Mouse (Mus musculus) kidney, postnatal 14 days (tissue): ENCODE measurements around the gene Eng.

Experiments used
- DNase-seq: peaks from one replicate; pipeline ENCODE4 v3.0.0; 2022; ENCODE audit warnings: mixed read lengths

Eng gene

GRCm38 (mm10) chr2:32646379-32647056 is at the start of gene Eng:
Eng (plus strand) TSS chr2:32646595.
- DNase-seq, result peak; percentile 89

- DNase-seq, result no peak
Measured at GRCm38 (mm10) chr2:32596725-32597124, 49.7 kb upstream of the Eng start.

GRCm38 (mm10) chr2:32597248-32597647 is 49.1 kb upstream of the Eng start:
- no peak for DNase-seq

GRCm38 (mm10) chr2:32597699-32598098 is 48.7 kb upstream of the Eng start:
- no peak for DNase-seq

GRCm38 (mm10) chr2:32598506-32598905 is 47.9 kb upstream of the Eng start:
- peak; percentile 67 for DNase-seq

GRCm38 (mm10) chr2:32599409-32599808 is 47.0 kb upstream of the Eng start, which contains the start of gene St6galnac6:
St6galnac6 (plus strand) TSS chr2:32599709.
- no peak for DNase-seq

- DNase-seq, result peak; percentile 36
Measured at GRCm38 (mm10) chr2:32601417-32602065, 44.9 kb upstream of the Eng start.

- peak; percentile 91 for DNase-seq
Measured at GRCm38 (mm10) chr2:32602600-32603054, 43.8 kb upstream of the Eng start.

GRCm38 (mm10) chr2:32604631-32605030 is 41.8 kb upstream of the Eng start:
- no peak for DNase-seq

- peak; percentile 89 for DNase-seq
Measured at GRCm38 (mm10) chr2:32606161-32607142, 39.9 kb upstream of the Eng start.

- peak; percentile 40 for DNase-seq
Measured at GRCm38 (mm10) chr2:32607262-32607947, 39.0 kb upstream of the Eng start.

- DNase-seq, result peak; percentile 66
Measured at GRCm38 (mm10) chr2:32608141-32608777, 38.1 kb upstream of the Eng start.

- DNase-seq, result no peak
Measured at GRCm38 (mm10) chr2:32608778-32609435, 37.5 kb upstream of the Eng start.

GRCm38 (mm10) chr2:32610610-32611229 is 35.7 kb upstream of the Eng start:
- peak; percentile 62 for DNase-seq

- no peak for DNase-seq
Measured at GRCm38 (mm10) chr2:32612274-32612673, 34.1 kb upstream of the Eng start.

- no peak for DNase-seq
Measured at GRCm38 (mm10) chr2:32617109-32617508, 29.3 kb upstream of the Eng start.

- DNase-seq, result no peak
Measured at GRCm38 (mm10) chr2:32617601-32618000, 28.8 kb upstream of the Eng start.

GRCm38 (mm10) chr2:32618051-32618450 is 28.3 kb upstream of the Eng start:
- DNase-seq, result no peak

GRCm38 (mm10) chr2:32620682-32621516 is 25.5 kb upstream of the Eng start:
- DNase-seq, result peak; percentile 85

- DNase-seq, result no peak
Measured at GRCm38 (mm10) chr2:32621517-32621859, 24.9 kb upstream of the Eng start, which contains the start of gene Ak1. Ak1 (plus strand) TSS chr2:32621758.
